Mouse (Mus musculus) 416B (cell line): ENCODE data around the gene Wnt9a.
"Not testable (repeated sequence)": the region's sequence is repeated elsewhere in the genome, so short reads cannot be mapped to it uniquely, and the experiment has no call there.

Experiments used
- DNase-seq: peaks from one replicate; pipeline ENCODE4 v3.0.0; 2011; ENCODE audit warnings: low read depth

The Wnt9a gene

DNA sequence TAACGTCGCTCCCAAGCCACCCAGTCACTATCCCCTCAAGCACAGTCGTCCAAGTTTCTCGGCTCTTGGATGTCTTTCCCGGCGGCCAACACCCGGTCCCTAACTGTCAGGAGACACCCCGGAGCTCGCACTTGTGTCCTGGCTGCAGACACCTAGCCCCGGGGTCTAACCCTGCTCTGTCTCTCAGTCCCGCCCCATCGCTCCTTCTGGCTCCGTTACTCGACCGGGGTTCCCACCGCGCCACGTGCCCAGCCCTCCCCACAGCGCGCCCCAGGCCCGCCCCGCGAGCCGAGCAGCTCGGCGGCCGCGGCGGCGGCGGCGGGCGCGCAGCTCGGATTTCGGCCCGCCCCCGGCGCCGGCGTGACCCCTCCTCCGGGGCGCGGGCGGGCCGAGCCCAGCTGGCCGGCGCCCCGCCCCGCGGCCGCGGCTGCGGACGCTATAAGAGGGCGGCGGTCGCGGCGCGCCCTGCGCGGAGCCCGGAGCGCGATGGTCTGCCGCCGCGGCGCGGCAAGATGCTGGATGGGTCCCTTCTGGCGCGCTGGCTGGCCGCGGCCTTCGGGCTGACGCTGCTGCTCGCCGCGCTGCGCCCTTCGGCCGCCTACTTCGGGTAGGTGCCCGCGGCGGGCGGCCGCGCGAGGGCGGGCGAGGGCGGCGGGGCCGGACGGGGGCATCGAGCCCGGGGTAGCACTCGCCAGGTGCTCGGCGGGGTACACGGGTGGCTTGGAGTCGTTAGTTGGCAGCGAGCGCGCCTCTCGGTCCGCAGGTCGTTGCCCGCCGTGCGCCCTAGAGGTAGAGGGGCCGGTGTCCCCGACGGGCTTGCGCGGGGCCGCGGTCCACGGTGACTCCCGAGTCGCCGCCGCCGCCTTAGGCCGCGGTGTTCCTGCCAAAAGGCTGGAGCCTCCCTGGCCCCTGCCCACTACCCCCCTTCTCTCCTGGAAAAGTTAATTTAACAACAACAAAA is at the start of gene Wnt9a:
Gene Wnt9a, plus strand, starts transcription at position 468 of the 961 bp plus-strand sequence.
- DNase-seq = no peak

DNA sequence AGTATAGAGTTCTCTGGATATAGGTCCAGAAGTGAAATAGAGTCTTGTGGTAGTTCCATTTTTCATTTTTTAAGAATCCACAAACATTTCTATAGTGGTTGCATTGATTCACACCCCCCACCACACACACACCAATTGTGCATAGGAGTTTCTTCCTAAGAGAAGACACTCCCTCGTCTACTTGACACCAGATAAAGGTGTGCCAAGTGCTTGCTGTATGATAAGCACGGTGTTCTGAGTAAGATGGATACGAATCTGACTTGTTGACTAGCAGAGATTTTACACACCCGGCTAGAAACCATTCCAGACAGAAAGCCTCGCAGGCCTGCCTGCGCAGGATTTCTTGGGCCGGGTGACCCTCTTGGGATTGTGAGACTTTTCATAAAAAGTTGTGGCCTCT is 47.1 kb upstream of the Wnt9a start:
- no peak for DNase-seq

DNA sequence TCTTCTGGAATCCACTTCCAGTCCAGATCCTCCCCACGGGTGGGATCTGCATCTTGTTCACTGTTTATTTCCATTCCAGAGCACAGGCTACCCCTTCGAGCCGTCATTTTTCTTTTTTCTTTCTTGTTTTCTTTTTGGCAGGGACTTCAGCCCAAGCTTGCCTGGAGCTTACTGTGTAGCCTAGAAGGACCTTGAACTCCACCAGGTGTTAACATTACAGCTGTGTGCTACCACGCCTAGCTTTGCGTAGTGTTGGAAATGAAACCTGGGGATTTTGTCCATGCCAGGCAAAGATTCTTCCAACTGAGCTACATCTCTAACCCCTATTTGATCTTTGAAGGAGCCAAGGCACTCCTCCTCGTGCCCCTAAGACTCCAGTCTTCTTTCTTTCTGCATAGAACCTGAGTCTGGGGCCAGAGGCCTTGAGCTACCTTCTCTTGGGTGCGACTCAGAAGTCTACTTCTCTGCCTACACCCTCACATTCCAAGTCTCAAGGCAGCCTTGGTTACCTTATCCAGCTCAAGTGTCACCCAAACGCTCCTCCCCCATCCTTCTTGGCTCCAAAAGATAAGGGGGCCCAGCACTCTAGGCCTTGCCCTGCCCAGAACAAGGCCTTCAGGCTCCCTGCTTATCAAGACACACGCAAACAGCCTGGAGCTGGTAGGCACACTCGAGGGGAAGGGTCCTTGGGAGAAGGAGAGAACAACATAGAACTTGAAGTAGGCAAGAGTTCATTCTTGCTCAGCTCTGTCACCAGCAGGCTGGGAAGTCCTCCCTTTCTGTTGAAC is 45.8 kb upstream of the Wnt9a start:
- DNase-seq = no peak

- DNase-seq = no peak
Observed at GRCm38 (mm10) chr11:59262308-59262707, 44.4 kb upstream of the Wnt9a start.

DNA sequence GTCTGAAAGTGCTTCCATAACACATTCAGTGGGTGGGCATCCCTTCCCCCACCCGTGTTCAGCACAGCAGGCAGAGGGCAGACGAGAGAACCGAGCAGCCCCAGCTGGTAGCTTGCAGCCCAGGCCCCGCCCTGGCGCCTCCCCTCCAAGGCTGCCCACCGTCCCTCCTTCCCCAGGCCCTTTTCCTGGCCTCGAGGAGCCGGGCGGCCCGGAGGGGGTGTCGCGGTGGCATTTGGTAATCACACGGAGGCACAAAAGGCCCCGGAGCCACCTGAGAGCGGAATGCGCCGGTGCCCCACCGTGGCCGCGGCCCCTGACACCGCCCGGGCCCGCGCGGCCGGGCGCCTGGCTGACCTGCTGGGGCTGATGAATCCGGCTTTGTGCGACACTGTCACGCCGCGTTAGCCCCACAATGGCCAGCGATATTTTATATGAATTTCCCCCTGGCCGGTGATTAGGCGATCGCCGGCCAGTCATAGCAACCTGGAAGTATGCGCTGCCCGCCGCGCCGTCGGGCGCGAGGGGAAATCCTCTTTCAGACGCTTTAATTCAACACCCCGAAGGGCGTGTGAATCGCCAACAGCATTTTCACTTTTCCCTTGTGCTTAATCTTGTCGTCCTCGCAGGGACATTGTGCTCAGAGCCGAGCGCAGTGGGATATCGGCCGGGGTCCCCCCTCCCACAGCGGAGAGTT is 42.7 kb upstream of the Wnt9a start:
- no peak for DNase-seq

DNA sequence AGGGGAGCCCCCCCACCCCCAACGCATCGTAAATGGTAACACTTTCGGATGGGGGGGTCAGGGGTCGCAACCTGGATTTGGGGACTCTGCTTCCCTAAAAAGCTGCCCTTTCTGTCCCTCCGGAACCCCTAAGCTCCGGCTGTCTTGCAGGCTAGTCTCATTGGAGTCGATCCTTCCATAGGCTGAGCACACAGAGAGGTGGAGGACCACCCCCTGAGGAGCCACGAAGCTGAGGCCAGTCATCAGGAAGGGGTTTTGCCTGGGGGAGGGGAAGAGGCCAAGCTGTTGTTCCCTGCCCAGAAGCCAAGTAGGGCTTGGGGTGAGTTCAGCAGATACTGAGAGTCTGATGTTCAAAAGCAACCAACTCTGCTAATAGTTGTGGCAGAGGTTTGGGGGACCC is 42.1 kb upstream of the Wnt9a start:
- no peak for DNase-seq

GRCm38 (mm10) chr11:59265154-59265813 is 41.4 kb upstream of the Wnt9a start:
- DNase-seq = no peak

- no peak for DNase-seq
Observed at GRCm38 (mm10) chr11:59266727-59267126, 40.0 kb upstream of the Wnt9a start.

GRCm38 (mm10) chr11:59274184-59274583 is 32.5 kb upstream of the Wnt9a start:
- no peak for DNase-seq

DNA sequence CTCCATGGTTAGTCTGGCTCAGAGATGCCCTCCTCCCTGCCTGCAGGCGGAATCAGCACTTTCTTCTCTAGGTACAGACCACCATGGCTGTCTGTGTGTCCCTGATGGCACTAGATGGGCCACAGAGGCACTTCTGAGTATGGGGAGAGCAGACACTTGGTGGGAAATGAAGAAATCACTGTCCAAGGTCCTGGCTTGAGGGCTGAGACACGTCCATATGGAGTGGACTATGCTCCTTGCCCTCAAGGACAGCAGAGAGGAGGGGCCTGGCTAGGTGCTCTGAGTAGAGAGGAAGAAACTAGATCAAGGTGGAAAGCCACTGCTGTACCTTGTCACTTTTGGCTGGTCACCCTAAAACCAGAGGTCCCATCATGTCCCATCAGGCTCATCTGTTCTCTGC is 29.9 kb upstream of the Wnt9a start:
- DNase-seq = peak; percentile 12

DNA sequence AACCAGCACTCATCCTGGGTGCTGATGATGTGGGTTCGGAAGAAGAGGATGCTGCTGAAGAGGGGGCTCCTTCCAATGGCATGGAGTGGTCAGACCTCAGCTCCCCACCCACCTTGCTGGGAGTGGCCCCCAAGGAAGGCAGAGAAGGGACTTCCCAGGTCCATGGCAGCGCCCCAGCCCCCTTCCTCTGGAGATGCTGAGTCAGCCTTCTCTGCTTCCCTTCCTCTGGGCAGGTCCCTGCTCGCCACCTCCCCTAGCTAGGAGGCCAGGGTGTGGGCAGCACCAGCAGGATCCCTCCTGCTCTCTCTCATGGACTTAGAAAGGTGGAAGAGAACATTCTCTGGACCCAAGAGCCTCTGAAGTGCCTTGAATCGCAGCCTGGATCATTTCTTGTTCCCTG is 28.7 kb upstream of the Wnt9a start:
- DNase-seq = no peak

GRCm38 (mm10) chr11:59282111-59282510 is 24.6 kb upstream of the Wnt9a start:
- no peak for DNase-seq

- DNase-seq = no peak
Observed at GRCm38 (mm10) chr11:59282933-59283332, 23.8 kb upstream of the Wnt9a start.

GRCm38 (mm10) chr11:59284146-59284545 is 22.6 kb upstream of the Wnt9a start:
- DNase-seq = no peak

DNA sequence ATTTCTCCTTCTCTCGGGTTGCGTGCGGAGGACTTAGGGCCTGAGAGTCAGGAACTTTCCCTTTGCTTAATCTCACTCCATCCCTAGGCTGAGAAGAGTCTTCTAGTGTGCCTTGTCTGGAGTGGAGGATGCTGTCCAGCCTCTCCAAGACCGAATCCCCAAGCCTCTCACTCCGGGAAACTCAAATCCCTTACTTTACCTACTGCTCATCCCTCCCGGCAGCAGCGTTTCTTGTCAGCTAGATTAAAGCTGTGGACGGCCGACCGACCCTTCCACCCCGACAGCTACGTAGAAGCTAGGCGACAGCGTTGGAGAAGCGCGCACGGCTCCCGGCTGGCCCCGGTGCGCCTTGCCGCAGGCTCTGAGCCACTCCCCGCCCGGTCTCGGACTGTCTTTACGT is 17.0 kb upstream of the Wnt9a start:
- DNase-seq = no peak

GRCm38 (mm10) chr11:59290702-59291303 is 15.9 kb upstream of the Wnt9a start, which contains the start of gene Wnt3a:
Wnt3a (minus strand) TSS chr11:59290752.
- no peak for DNase-seq

DNA sequence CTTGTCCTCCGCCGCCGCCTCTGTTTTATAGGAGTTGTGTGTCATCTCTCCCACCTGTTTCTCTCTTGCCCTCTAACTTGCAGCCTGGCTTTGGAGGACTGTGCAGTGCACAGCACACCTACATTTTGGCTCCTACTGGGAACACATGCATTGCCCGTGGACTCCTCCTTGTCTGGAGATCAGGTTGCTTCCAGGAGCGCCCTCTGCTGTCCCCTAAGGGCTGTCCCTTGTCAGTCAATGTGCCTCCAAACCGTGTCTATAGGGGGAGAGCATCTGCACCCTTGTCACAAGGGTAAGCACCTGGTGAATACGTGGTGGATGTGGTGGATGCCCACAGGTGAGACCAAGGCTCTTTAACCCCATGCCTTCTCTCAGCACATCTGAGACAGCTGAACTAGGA is 13.1 kb upstream of the Wnt9a start:
- DNase-seq = peak; percentile 74

DNA sequence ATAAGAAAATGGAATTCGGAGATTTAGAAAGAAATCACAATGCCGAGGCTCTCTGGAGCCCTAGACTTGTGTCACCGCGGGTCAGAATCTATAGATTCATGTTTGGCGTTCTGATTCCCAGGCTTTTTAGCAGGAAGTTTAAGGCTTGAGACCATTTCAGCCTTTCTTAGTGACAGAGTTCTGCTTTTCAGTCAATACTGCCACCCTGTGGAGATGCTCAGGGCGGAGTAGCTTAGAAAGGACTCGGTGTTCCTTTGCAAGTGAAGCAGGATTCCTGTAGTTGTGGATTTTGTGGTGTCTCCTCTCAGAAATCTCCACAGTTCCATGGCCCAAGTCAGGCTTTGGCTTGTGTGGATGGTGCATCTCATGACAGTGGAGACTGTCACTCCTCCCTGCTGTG is 8.8 kb upstream of the Wnt9a start:
- DNase-seq = peak; percentile 59

- DNase-seq = peak; percentile 52
Observed at GRCm38 (mm10) chr11:59300185-59300584, 6.5 kb upstream of the Wnt9a start.

DNA sequence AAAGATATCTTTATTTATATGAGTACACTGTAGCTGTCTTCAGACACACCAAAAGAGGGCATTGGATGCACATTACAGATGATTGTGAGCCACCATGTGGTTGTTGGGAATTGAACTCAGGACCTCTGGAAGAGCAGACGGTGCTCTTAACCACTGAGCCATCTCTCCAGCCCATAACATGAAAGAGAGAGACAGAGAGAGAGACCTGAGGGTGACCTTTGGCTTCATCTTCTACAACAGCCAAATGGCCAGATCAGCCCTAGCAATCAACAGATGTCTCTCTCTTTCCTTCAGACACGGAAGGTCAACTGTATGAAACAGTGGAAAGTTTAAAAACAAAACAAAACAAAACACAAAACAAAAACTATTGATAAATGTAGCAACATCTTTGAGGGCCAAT is 5.7 kb upstream of the Wnt9a start:
- DNase-seq = not testable (repeated sequence)
